In genomic region chr6:31219736-31220135, GRCm38 (mm10) we compare ENCODE assay signal across 8 mouse cellular contexts.
DNase-seq lines count a peak whose midpoint lies in the region; ATAC-seq and TF ChIP-seq lines count a peak whose summit lies in the region.

No protein-coding gene starts in this region.

- H3K9me3 ChIP-seq in hindbrain, embryonic 14.5 days (ENCODE audit: control insufficient read depth, low read length) = no peaks in the 10 kb centered on the region

- H3K27ac ChIP-seq in left cerebral cortex, adult 2 months = peak overlapping the region; percentile 100
- H3K27ac ChIP-seq in hindbrain, embryonic 14.5 days = no peak overlapping the region

- no peak for TF ChIP-seq CTCF in left cerebral cortex, adult 2 months (IDR thresholded peaks at IDR 0.05)

- H3K36me3 ChIP-seq in hindbrain, embryonic 14.5 days (replicated peaks; ENCODE audit: control insufficient read depth, insufficient read depth) = no peaks in the 10 kb centered on the region
- H3K36me3 ChIP-seq in myocyte (ENCODE audit: control insufficient read depth, insufficient read depth) = no peaks in the 10 kb centered on the region

- H3K79me2 ChIP-seq in myocyte (ENCODE audit: control insufficient read depth, insufficient read depth) = peaks cover 10% of the 10 kb centered on the region

- H3ac ChIP-seq in myocyte (ENCODE audit: control insufficient read depth, insufficient read length) = no peak overlapping the region

- peak overlapping the region; percentile 64 for H3K4me2 ChIP-seq in hindbrain, embryonic 14.5 days (replicated peaks)
- H3K4me2 ChIP-seq in myocyte (ENCODE audit: low read depth) = peak overlapping the region; percentile 100

- peak overlapping the region; percentile 87 for H3K4me3 ChIP-seq in left cerebral cortex, adult 2 months
- H3K4me3 ChIP-seq in hindbrain, embryonic 14.5 days (replicated peaks; ENCODE audit: low read length) = peak overlapping the region; percentile 32
- H3K4me3 ChIP-seq in myocyte = peak overlapping the region; percentile 84

- no peak for DNase-seq in left cerebral cortex, adult 2 months (ENCODE audit: extremely low spot score in 1 of 2, low spot score in 2 of 2)
- DNase-seq in left cerebral cortex, postnatal 4 days = no peak
- DNase-seq in brain, adult 2 months (ENCODE audit: low read depth, low spot score) = peak; percentile 61
- DNase-seq in hindbrain, embryonic 14.5 days (ENCODE audit: low spot score) = no peak
- DNase-seq in layer of hippocampus, adult 18-20 months (ENCODE audit: low spot score in 2 of 2) = no peak
- DNase-seq in gastrocnemius, postnatal 14 days = no peak
- DNase-seq in right cerebral cortex, adult 18-20 months = no peak

- no peak for ATAC-seq in hindbrain, embryonic 14.5 days (ENCODE audit: low FRiP score)

- TF ChIP-seq POLR2A in myocyte (IDR thresholded peaks at IDR 0.05; ENCODE audit: insufficient read length, low read depth) = no peak

- intact Hi-C loops in left cerebral cortex, adult 2 months (cut with DNase I) = loop anchor here (1.0 to 5.0 kb wide), 3 partner anchors 66 to 233 kb away; partner anchors contain the start of gene Mkln1
- intact Hi-C loops in left cerebral cortex, postnatal 4 days (cut with DNase I) = loop anchor here (10.0 kb wide), 2 partner anchors 55 to 175 kb away; partner anchors contain the start of gene Mkln1
- intact Hi-C loops in gastrocnemius, postnatal 14 days (cut with DNase I; ENCODE audit: low total_unique reads) = no loop called here

- peaks cover 35% of the 10 kb centered on the region for H3K4me1 ChIP-seq in hindbrain, embryonic 14.5 days (replicated peaks; ENCODE audit: control insufficient read depth, insufficient read depth, low read length)

- 29% methylated on average over 3 of the region's 3 CpGs for WGBS in hindbrain, embryonic 14.5 days

- peak overlapping the region; percentile 28 for H3K9ac ChIP-seq in hindbrain, embryonic 14.5 days

- peaks cover 46% of the 10 kb centered on the region for H3K27me3 ChIP-seq in hindbrain, embryonic 14.5 days (ENCODE audit: control insufficient read depth, insufficient read depth, low read length)
- no peaks in the 10 kb centered on the region for H3K27me3 ChIP-seq in myocyte (ENCODE audit: control insufficient read depth, insufficient read depth, insufficient read length)

TF ChIP-seq in myocyte, 11 proteins besides CTCF, POLR2A, EP300 and RAD21:
- TF ChIP-seq TCF12 (IDR thresholded peaks at IDR 0.05; ENCODE audit: insufficient read depth, poor library complexity, severe bottlenecking) (no peak), MYOG (IDR thresholded peaks at IDR 0.05; ENCODE audit: control insufficient read depth in 1 of 3, insufficient read depth in 1 of 3, insufficient read length in 2 of 3, low read depth in 2 of 3) (no peak), CEBPB (IDR thresholded peaks at IDR 0.05; ENCODE audit: insufficient read depth, poor library complexity, severe bottlenecking) (no peak), MAX (IDR thresholded peaks at IDR 0.05; ENCODE audit: low read depth) (no peak), TCF3 (IDR thresholded peaks at IDR 0.05; ENCODE audit: insufficient read length, low read depth) (no peak), SRF (IDR thresholded peaks at IDR 0.05; ENCODE audit: control insufficient read depth, insufficient read length, low read depth) (no peak), MYOD1 (IDR thresholded peaks at IDR 0.05; ENCODE audit: control insufficient read depth in 1 of 3, insufficient read length in 2 of 3, low read depth in 2 of 3) (no peak), POLR2AphosphoS2 (IDR thresholded peaks at IDR 0.05; ENCODE audit: insufficient read length, low read depth) (no peak), REST (IDR thresholded peaks at IDR 0.05; ENCODE audit: insufficient read depth, insufficient read length) (no peak), USF1 (IDR thresholded peaks at IDR 0.05; ENCODE audit: low read depth) (no peak), E2F4 (IDR thresholded peaks at IDR 0.05; ENCODE audit: insufficient read depth) (no peak)

Comparison
In these comparisons a context has a peak if more than half of its experiments do, and no peak if none do; other contexts are left out.
1. H3K4me3 ChIP-seq: peak in every context shown above with its lines; median percentile 87 in left cerebral cortex, adult 2 months; 84 in myocyte; 32 in hindbrain, embryonic 14.5 days.